Mouse (Mus musculus) adrenal gland (tissue): ENCODE measurements around the gene Fdx1.

Experiments used
- intact Hi-C: fragments of 180-260 bp; cut with DNase I; formaldehyde crosslinking; loops from one replicate; pipeline ENCODE4 v1.15.1; 2025
- long read RNA-seq, 2 experiments: library from polyadenylated mRNA; unstranded; transcript quantifications; one replicate each; pipeline ENCODE4 v2.0.0; 2020; ENCODE audit warnings: borderline replicate concordance in 1 of 2; ENCODE audit not compliant: insufficient replicate concordance in 1 of 2

Fdx1 gene
- long read RNA-seq, experiment 1, transcript Fdx1-201 (4 exons, 875 nt) = major isoform, 599 of 671 reads
- long read RNA-seq, experiment 1, transcript Fdx1-202 (4 exons, 2,759 nt) = minor isoform, 10 of 671 reads
- long read RNA-seq, experiment 1, partial matches to known transcripts = 2 of 671 reads
- long read RNA-seq, experiment 1, other reads (novel, unspliced or antisense) = 60 of 671 reads
- long read RNA-seq, experiment 2, transcript Fdx1-201 (4 exons, 875 nt) = major isoform, 1,540 of 1,663 reads
- long read RNA-seq, experiment 2, transcript Fdx1-202 (4 exons, 2,759 nt) = minor isoform, 19 of 1,663 reads
- long read RNA-seq, experiment 2, partial matches to known transcripts = 10 of 1,663 reads
- long read RNA-seq, experiment 2, other reads (novel, unspliced or antisense) = 93 of 1,663 reads

- intact Hi-C loops = no loop called here
These were observed at the start of gene Fdx1 for GRCm38 (mm10) chr9:51962975-51963701. Fdx1 (minus strand) TSS chr9:51963556.

- intact Hi-C loops = loop anchor here (5.0 kb wide), 1 partner anchor 34 kb away; the partner anchor contains the start of gene Rdx
These were observed 49.6 kb upstream of the Fdx1 start for GRCm38 (mm10) chr9:52012781-52013436.

- intact Hi-C loops = loop anchor here (5.0 kb wide), 1 partner anchor 35 kb away; the partner anchor contains the start of gene Rdx
These were observed 49.0 kb upstream of the Fdx1 start for GRCm38 (mm10) chr9:52012311-52012710.

DNA sequence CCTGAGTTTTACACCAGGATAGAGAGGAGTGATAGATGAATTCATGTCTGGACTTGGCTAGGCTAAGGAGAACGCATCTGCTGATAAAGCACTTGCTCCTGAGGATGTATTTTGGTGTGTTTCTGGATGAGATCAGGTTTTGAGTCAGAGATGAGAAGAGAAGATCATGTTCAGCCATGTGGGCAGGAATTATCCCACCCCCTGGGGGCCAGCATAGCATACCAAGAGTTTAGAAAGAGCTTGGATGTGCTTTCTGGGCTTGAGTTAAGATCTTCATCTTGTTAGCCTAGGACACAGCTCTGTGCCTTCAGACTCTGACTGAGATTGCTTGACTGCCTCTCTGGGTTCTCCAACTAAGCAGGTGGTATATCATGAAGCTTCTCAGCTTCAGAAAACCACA lies 45.2 kb upstream of the Fdx1 start:
- intact Hi-C loops = no loop called here

DNA sequence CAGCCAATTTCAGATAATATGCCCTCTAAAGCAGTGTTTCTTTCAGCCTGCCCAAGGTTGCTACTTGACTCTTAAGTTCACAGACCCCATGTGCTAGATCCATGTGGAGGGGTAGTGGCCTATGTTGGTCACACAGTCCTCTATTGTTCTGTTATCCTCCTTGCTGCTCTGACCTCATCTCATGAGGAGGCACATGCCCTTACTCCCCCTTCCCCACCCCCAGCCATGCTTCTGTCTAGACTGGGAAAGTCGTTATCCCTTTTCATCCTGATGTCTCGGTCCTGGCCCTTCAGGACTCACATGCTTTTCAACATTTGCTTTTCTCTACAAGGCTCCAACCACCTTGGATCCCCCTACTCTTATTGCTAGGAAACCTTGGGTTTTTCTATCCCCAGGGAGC lies 44.0 kb upstream of the Fdx1 start:
- intact Hi-C loops = no loop called here

DNA sequence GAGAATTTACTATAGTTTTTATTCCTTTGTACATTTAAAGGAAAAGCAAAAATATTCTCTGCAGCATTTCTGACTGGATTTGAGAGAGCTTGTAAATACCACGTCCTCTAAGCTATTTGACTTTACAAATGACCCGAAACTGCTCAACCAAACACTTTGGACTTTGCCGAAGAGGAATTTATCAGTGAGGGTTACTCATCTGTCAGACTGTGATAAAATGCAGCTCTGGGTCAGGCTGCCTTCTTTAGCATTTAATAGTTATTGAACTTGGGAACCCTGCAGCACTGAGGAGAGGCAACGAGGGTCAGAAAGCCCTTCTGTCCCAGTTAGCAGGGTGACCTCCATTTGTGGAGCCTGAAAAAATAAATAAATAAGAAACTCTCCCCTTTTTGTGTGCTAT lies 40.1 kb upstream of the Fdx1 start:
- intact Hi-C loops = no loop called here

GRCm38 (mm10) chr9:51995331-51996099 lies 32.2 kb upstream of the Fdx1 start:
- intact Hi-C loops = no loop called here

- intact Hi-C loops = loop anchor here (5.0 kb wide), 2 partner anchors 68 to 293 kb away; no protein-coding TSS in a partner anchor
These were observed 31.4 kb upstream of the Fdx1 start for GRCm38 (mm10) chr9:51994636-51995260.

DNA sequence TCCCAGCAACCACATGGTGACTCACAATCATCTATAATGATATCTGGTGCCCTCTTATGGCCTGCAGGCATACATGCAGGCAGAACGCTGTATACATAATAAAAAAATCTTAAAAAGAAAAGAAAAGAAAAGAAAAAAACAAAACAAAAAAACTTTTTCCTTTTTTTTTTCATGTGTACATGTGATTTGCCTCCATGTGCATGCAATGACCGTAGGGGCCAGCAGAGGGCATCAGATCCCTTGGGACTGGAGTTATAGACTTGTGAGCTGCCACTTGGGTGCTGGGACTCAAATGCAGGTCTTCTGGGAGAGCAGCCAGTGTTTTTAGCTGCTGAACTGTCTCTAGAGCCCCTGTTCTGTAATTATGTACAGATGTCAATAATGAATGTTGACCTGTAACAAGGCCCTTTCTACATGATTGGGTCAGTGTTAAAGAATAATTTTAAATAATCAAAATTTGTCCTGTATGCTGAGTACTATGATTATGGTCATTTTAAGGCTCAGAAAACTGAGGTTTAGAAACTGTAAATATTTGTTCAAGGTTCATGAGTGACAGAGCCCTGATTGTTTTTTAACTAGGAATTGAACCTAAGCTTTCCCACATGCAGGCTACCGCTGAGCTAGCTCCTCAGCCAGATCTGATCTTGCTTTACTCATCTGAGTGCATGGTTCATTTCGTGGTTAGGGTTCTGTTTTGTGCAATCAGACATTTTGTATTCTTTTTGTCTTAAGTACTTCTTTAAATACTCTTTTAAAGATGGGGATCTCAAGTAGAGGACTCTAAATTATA lies 30.3 kb upstream of the Fdx1 start:
- intact Hi-C loops = loop anchor here (5.0 kb wide), 2 partner anchors 69 to 294 kb away; no protein-coding TSS in a partner anchor

GRCm38 (mm10) chr9:51991241-51991876 lies 28.0 kb upstream of the Fdx1 start:
- intact Hi-C loops = loop anchor here (2.0 to 5.0 kb wide), 3 partner anchors 71 to 296 kb away; no protein-coding TSS in a partner anchor

DNA sequence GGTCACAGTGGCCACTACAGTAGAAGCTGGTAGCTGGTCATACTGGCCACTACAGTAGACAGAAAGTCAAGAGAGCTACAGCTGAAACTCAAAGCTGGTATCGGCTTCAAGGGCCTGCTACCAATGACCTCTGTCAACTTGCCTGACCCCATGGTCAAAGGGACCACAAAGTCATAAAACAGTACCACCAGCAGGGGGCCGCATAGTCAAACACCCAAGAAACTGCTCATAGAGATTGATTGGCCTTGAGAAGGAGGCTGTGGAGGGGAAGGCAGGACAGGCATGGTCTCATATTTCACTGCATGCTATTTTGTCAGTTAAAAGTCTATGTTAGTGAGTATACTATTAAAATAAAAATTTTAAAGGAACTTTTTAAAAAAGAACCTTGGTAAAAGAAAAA lies 27.5 kb upstream of the Fdx1 start:
- intact Hi-C loops = loop anchor here (2.0 to 5.0 kb wide), 3 partner anchors 71 to 296 kb away; no protein-coding TSS in a partner anchor

DNA sequence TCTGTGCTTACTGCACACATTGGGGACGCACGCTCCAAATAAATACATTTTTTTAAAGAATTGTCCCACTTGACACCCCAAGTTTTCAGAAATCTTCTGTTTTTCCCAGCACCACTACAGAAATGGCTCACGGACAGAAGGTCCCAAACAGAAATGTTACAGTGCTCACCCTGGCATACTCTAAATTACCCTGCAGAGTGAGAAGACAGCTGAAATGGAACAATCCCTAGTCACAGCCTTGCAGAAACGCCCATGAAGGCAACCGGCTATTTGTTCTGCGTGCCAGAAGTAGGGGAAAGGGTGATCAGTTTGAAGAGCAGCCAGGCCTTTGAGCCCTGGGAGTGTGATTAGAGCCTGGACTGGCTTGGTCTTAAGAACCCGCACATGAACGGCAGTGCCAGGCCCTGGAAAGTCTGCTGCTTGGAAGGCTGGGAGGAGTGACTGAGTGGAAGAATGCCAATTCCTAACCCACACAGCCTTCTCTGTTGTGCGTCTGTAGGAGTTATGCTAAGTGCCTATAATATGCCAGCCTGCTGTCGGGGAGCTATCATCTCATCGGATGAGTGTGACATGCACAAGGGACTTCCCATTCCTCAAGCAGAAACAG lies 22.2 kb upstream of the Fdx1 start:
- intact Hi-C loops = no loop called here

GRCm38 (mm10) chr9:51981131-51981530 lies 17.8 kb upstream of the Fdx1 start:
- intact Hi-C loops = no loop called here

DNA sequence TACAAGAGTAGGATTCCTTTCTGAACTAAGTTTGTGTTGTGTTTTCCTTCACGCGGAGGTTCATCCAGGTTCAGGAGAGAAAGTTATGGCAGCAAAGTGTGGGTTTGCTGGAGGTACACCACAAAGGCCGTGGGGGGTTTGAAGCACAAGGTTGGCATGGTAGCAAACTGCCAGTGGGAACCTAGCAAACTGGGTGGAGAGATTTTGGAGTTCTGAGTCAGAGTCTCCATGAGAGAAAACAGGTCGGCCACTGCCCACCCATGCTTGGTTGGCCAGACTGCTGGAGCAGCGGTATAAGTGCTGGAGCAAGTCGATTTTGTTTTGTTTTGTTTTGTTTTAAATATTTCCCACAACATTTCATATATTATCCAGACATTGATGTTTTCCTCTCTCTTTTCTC lies 15.9 kb upstream of the Fdx1 start:
- intact Hi-C loops = no loop called here

GRCm38 (mm10) chr9:51978545-51979259 lies 15.3 kb upstream of the Fdx1 start:
- intact Hi-C loops = no loop called here

DNA sequence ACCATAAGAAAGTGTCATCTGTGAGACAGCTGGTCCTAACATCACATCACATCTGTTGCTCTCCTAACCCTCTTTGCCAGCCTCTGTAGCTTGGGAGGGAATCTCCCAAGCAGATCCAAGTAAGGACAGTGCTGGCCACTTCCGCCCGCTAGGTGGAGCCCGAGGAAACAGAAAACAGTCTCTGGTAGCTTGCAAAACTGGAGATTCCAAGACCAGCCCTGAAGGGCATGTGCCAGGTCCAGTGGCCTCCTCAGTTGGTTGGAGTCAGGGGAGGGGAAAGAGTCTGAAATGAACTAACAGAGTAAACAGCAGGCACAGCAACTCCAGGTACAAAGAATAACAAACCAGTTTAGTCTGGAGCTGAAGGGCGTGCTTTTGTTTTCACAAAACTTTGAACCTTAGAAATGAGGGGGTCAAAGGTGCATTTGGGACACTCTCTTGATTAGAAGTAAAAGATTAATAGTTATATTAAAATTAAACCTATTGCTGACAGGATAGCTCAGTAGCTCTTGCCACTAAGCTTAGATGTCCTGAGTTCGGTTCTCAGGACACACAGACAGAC lies 14.2 kb upstream of the Fdx1 start:
- intact Hi-C loops = no loop called here

- intact Hi-C loops = no loop called here
These were observed 11.5 kb upstream of the Fdx1 start for GRCm38 (mm10) chr9:51974871-51975270.

GRCm38 (mm10) chr9:51973846-51974245 lies 10.5 kb upstream of the Fdx1 start:
- intact Hi-C loops = no loop called here
